Mouse (Mus musculus) CH12.LX (cell line): ENCODE measurements around the gene Stxbp1.

Experiments used
- CTCF ChIP-seq, 2 experiments: IDR thresholded peaks in 1 of 2; conservative IDR thresholded peaks in 1 of 2; 2 replicates each; pipeline ENCODE4 v1.5.1; 2011 to 2012; ENCODE audit warnings: low read depth in 2 of 2, low read length in 2 of 2, improper control_type of control experiment in 1 of 2, inconsistent platforms in 1 of 2, mild to moderate bottlenecking in 1 of 2, moderate library complexity in 1 of 2
- JUND ChIP-seq: conservative IDR thresholded peaks from 2 replicates; pipeline ENCODE4 v1.6.1; 2011; ENCODE audit warnings: low read depth, low read length, improper control_type of control experiment
- POLR2A ChIP-seq: IDR thresholded peaks from 2 replicates; pipeline ENCODE4 v1.6.1; 2011; ENCODE audit warnings: low read depth, mild to moderate bottlenecking, improper control_type of control experiment, low read length

GRCm38 (mm10) chr2:32890280-32890679, 43.2 kb upstream of the Stxbp1 start:
- no peak for TF ChIP-seq CTCF (conservative IDR thresholded peaks at IDR 0.05 in 1 of 2, IDR thresholded peaks at IDR 0.05 in 1 of 2; ENCODE audit: low read depth in 2 of 2, low read length in 2 of 2)
- no peak for TF ChIP-seq JUND
- TF ChIP-seq POLR2A = no peak
